ENCODE assay signal across 8 mouse cellular contexts in genomic region chrX:11998934-11999336, GRCm38 (mm10).
DNase-seq lines count a peak whose midpoint lies in the region; ATAC-seq lines count a peak whose summit lies in the region.

No protein-coding gene starts in this region.

- peak overlapping the region; percentile 63 for H3K4me3 ChIP-seq in liver, embryonic 16.5 days (ENCODE audit: low read depth, low read length)
- H3K4me3 ChIP-seq in neural tube, embryonic 12.5 days = peak overlapping the region; percentile 16; the same call in 1 of the 2 replicates
- H3K4me3 ChIP-seq in stomach, embryonic 16.5 days (replicated peaks; ENCODE audit: low read length) = peak overlapping the region; percentile 42

- H3K4me1 ChIP-seq in liver, embryonic 16.5 days (ENCODE audit: control insufficient read depth, low read depth, low read length) = peaks cover 66% of the 10 kb centered on the region
- peaks cover 33% of the 10 kb centered on the region for H3K4me1 ChIP-seq in neural tube, embryonic 12.5 days
- peaks cover 7% of the 10 kb centered on the region; the same call in 1 of the 2 replicates for H3K4me1 ChIP-seq in stomach, embryonic 16.5 days (ENCODE audit: control insufficient read depth, insufficient read depth, low read length)

- H3K36me3 ChIP-seq in liver, embryonic 16.5 days (ENCODE audit: control insufficient read depth, insufficient read depth) = no peaks in the 10 kb centered on the region
- H3K36me3 ChIP-seq in neural tube, embryonic 12.5 days = no peaks in the 10 kb centered on the region
- no peaks in the 10 kb centered on the region for H3K36me3 ChIP-seq in stomach, embryonic 16.5 days (ENCODE audit: control insufficient read depth, insufficient read depth, low read length)

- peak; percentile 29 to 53 for DNase-seq in urinary bladder, adult 18-20 months (ENCODE audit: low spot score in 2 of 2)
- DNase-seq in urinary bladder, postnatal 10 days (ENCODE audit: low spot score) = no peak
- peak; percentile 83 for DNase-seq in embryo, embryonic 11 days
- peak; percentile 57 to 76 for DNase-seq in heart, adult 18-20 months
- peak; percentile 50 for DNase-seq in kidney, adult 11 months

- H3K9me3 ChIP-seq in liver, embryonic 16.5 days (replicated peaks; ENCODE audit: control insufficient read depth, low read length) = no peaks in the 10 kb centered on the region
- H3K9me3 ChIP-seq in neural tube, embryonic 12.5 days = no peaks in the 10 kb centered on the region
- no peaks in the 10 kb centered on the region for H3K9me3 ChIP-seq in stomach, embryonic 16.5 days (replicated peaks; ENCODE audit: control insufficient read depth, low read length)

- H3K27me3 ChIP-seq in liver, embryonic 16.5 days (ENCODE audit: control insufficient read depth, insufficient read depth, low read depth, low read length) = peaks cover 17% of the 10 kb centered on the region; the same call in 1 of the 2 replicates
- peaks cover 19% of the 10 kb centered on the region for H3K27me3 ChIP-seq in neural tube, embryonic 12.5 days (replicated peaks)
- peaks cover 40% of the 10 kb centered on the region for H3K27me3 ChIP-seq in stomach, embryonic 16.5 days (ENCODE audit: control insufficient read depth, insufficient read depth, low read length)

- peak overlapping the region; percentile 67 for H3K9ac ChIP-seq in liver, embryonic 16.5 days (ENCODE audit: low read depth, low read length)
- H3K9ac ChIP-seq in neural tube, embryonic 12.5 days = peak overlapping the region; percentile 38
- peak overlapping the region; percentile 68 for H3K9ac ChIP-seq in stomach, embryonic 16.5 days (ENCODE audit: low read length)

- peak overlapping the region; percentile 76 for H3K27ac ChIP-seq in liver, embryonic 16.5 days (ENCODE audit: low read length)
- H3K27ac ChIP-seq in neural tube, embryonic 12.5 days = peak overlapping the region; percentile 37; the same call in 1 of the 2 replicates
- peak overlapping the region; percentile 23; the same call in 1 of the 2 replicates for H3K27ac ChIP-seq in stomach, embryonic 16.5 days (ENCODE audit: low read length)

- WGBS in liver, embryonic 16.5 days (ENCODE audit: insufficient replicate concordance) = 5% methylated on average over 36 of the region's 41 CpGs
- WGBS in neural tube, embryonic 12.5 days = 5% methylated on average over 33 of the region's 41 CpGs
- WGBS in stomach, embryonic 16.5 days = 3% methylated on average over 29 of the region's 41 CpGs

- peak; percentile 84 for ATAC-seq in liver, embryonic 16.5 days (ENCODE audit: low read depth)
- peak; percentile 46 for ATAC-seq in neural tube, embryonic 12.5 days (ENCODE audit: low FRiP score, low read depth)
- ATAC-seq in stomach, embryonic 16.5 days (ENCODE audit: insufficient read depth, low FRiP score) = peak; percentile 85

- H3K4me2 ChIP-seq in liver, embryonic 16.5 days (ENCODE audit: low read depth, low read length) = peak overlapping the region; percentile 80
- peak overlapping the region; percentile 59 for H3K4me2 ChIP-seq in neural tube, embryonic 12.5 days (replicated peaks)
- H3K4me2 ChIP-seq in stomach, embryonic 16.5 days (ENCODE audit: low read depth, low read length) = peak overlapping the region; percentile 65

Comparison
In these comparisons a context has a peak if more than half of its experiments do, and no peak if none do; other contexts are left out.
1. H3K27ac ChIP-seq: peak in every context shown above with its lines; median percentile 76 in liver, embryonic 16.5 days; 37 in neural tube, embryonic 12.5 days; 23 in stomach, embryonic 16.5 days.